Mouse (Mus musculus): ENCODE measurements around the gene Lamc2. TPM values are rescaled to one million over a fixed set of nuclear protein-coding genes. Genes with fewer than 3 reads are reported as not detected.

The Lamc2 gene
- polyA plus RNA-seq, 1 experiment, result 0.87 TPM

DNA sequence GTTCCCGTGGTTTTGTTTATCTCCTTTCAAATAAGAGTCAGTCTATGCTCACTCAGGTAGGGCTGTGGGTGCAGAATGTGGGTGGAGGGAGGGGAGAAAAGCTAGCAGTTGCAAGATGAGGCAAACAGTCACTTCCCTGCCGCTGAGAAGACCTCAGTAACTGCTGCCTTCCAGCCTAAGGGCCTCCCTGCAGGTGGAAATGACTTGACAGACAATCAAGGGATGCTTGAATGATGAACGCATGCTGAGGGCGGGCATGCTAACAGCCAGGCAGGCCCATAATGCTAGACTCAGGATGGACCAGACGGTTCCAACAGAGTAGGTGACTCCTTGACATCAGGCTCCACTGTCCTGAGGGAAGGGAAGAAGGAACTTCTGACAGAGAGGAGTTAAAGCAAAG is 29.4 kb upstream of the Lamc2 start:
- no peak for TF ChIP-seq GATA1 (IDR thresholded peaks at IDR 0.05; ENCODE audit: borderline replicate concordance, low read length)
- Histone ChIP-seq H3K4me1 (no peaks in the 10 kb centered on the region), H3K36me3 (replicated peaks; ENCODE audit: low read length) (peaks cover 14% of the 10 kb centered on the region), H3K9me3 (no peaks in the 10 kb centered on the region), H3K4me3 (replicated peaks) (no peak overlapping the region), H3K27me3 (replicated peaks) (peaks cover 3% of the 10 kb centered on the region)

GRCm38 (mm10) chr1:153210992-153211391 is 24.7 kb upstream of the Lamc2 start:
- H3K4me3 ChIP-seq (replicated peaks), result no peak overlapping the region
- no peaks in the 10 kb centered on the region for H3K4me1 ChIP-seq

GRCm38 (mm10) chr1:153210198-153210597 is 24.0 kb upstream of the Lamc2 start:
- Histone ChIP-seq H3K9me3 (peaks cover 7% of the 10 kb centered on the region), H3K36me3 (replicated peaks; ENCODE audit: low read length) (no peaks in the 10 kb centered on the region), H3K4me1 (no peaks in the 10 kb centered on the region), H3K4me3 (replicated peaks) (no peak overlapping the region), H3K27me3 (replicated peaks) (peaks cover 19% of the 10 kb centered on the region)
- no peak for TF ChIP-seq FLI1 (IDR thresholded peaks at IDR 0.05; ENCODE audit: low read length)
- no peak for TF ChIP-seq GATA1 (IDR thresholded peaks at IDR 0.05; ENCODE audit: borderline replicate concordance, low read length)

More at GRCm38 (mm10) chr1:153210992-153211391, 24.7 kb upstream of the Lamc2 start:
- peaks cover 16% of the 10 kb centered on the region for H3K27me3 ChIP-seq (replicated peaks)
- H3K9me3 ChIP-seq, result peaks cover 7% of the 10 kb centered on the region
- no peaks in the 10 kb centered on the region for H3K36me3 ChIP-seq (replicated peaks; ENCODE audit: low read length)
- no peak for TF ChIP-seq GATA1 (IDR thresholded peaks at IDR 0.05; ENCODE audit: borderline replicate concordance, low read length)
- TF ChIP-seq FLI1 (IDR thresholded peaks at IDR 0.05; ENCODE audit: low read length), result no peak

DNA sequence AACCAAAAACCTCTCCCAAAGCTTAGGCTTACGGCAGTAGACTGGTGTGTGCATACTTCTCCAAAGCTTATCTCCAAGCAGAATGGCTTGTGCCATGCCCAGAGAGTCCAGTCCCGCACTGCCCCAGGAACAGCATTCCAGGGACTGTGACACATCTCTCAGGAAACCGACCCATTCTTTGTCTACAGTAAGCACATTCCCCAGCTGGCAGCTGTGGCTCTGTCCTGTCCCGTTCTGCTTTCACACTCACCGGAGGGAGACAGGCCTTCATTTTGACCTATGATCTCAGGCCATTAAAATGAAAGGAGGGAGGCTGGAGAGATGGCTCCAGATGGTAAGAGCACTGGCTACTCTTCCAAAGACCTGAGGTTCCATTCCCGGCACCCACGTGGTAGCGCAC is 15.9 kb upstream of the Lamc2 start:
- H3K4me1 ChIP-seq, result peaks cover 11% of the 10 kb centered on the region
- TF ChIP-seq GATA1 (IDR thresholded peaks at IDR 0.05; ENCODE audit: borderline replicate concordance, low read length), result no peak
- no peak for TF ChIP-seq FLI1 (IDR thresholded peaks at IDR 0.05; ENCODE audit: low read length)
- H3K36me3 ChIP-seq (replicated peaks; ENCODE audit: low read length), result no peaks in the 10 kb centered on the region
- peaks cover 6% of the 10 kb centered on the region for H3K9me3 ChIP-seq
- H3K4me3 ChIP-seq (replicated peaks), result no peak overlapping the region
- H3K27me3 ChIP-seq (replicated peaks), result peaks cover 42% of the 10 kb centered on the region

- no peak for TF ChIP-seq GATA1 (IDR thresholded peaks at IDR 0.05; ENCODE audit: borderline replicate concordance, low read length)
- no peak for TF ChIP-seq FLI1 (IDR thresholded peaks at IDR 0.05; ENCODE audit: low read length)
- peaks cover 18% of the 10 kb centered on the region for H3K4me1 ChIP-seq
These were observed 15.2 kb upstream of the Lamc2 start for GRCm38 (mm10) chr1:153201448-153201847.

GRCm38 (mm10) chr1:153197316-153197850 is 11.1 kb upstream of the Lamc2 start:
- H3K4me3 ChIP-seq (replicated peaks), result no peak overlapping the region
- peaks cover 18% of the 10 kb centered on the region for H3K4me1 ChIP-seq
- no peaks in the 10 kb centered on the region for H3K9me3 ChIP-seq
- peaks cover 36% of the 10 kb centered on the region for H3K27me3 ChIP-seq (replicated peaks)
- no peak for TF ChIP-seq GATA1 (IDR thresholded peaks at IDR 0.05; ENCODE audit: borderline replicate concordance, low read length)
- TF ChIP-seq FLI1 (IDR thresholded peaks at IDR 0.05; ENCODE audit: low read length), result no peak
- H3K36me3 ChIP-seq (replicated peaks; ENCODE audit: low read length), result no peaks in the 10 kb centered on the region

More at GRCm38 (mm10) chr1:153201448-153201847, 15.2 kb upstream of the Lamc2 start:
- no peak overlapping the region for H3K4me3 ChIP-seq (replicated peaks)
- H3K36me3 ChIP-seq (replicated peaks; ENCODE audit: low read length), result no peaks in the 10 kb centered on the region
- H3K27me3 ChIP-seq (replicated peaks), result peaks cover 36% of the 10 kb centered on the region
- no peaks in the 10 kb centered on the region for H3K9me3 ChIP-seq

- Histone ChIP-seq H3K4me3 (replicated peaks) (no peak overlapping the region), H3K27me3 (replicated peaks) (peaks cover 26% of the 10 kb centered on the region), H3K4me1 (peaks cover 14% of the 10 kb centered on the region), H3K36me3 (replicated peaks; ENCODE audit: low read length) (no peaks in the 10 kb centered on the region), H3K9me3 (no peaks in the 10 kb centered on the region)
- TF ChIP-seq GATA1 (IDR thresholded peaks at IDR 0.05; ENCODE audit: borderline replicate concordance, low read length) (no peak), FLI1 (IDR thresholded peaks at IDR 0.05; ENCODE audit: low read length) (no peak)
These were observed 6.7 kb upstream of the Lamc2 start for GRCm38 (mm10) chr1:153192945-153193344.

- H3K27me3 ChIP-seq (replicated peaks), result peaks cover 28% of the 10 kb centered on the region
- no peak for TF ChIP-seq GATA1 (IDR thresholded peaks at IDR 0.05; ENCODE audit: borderline replicate concordance, low read length)
- no peak for TF ChIP-seq FLI1 (IDR thresholded peaks at IDR 0.05; ENCODE audit: low read length)
- peaks cover 9% of the 10 kb centered on the region for H3K4me1 ChIP-seq
- H3K9me3 ChIP-seq, result no peaks in the 10 kb centered on the region
- H3K4me3 ChIP-seq (replicated peaks), result no peak overlapping the region
- no peaks in the 10 kb centered on the region for H3K36me3 ChIP-seq (replicated peaks; ENCODE audit: low read length)
These were observed 6.1 kb upstream of the Lamc2 start for GRCm38 (mm10) chr1:153192379-153192778.

GRCm38 (mm10) chr1:153191943-153192329 is 5.7 kb upstream of the Lamc2 start:
- H3K4me1 ChIP-seq, result peaks cover 4% of the 10 kb centered on the region

GRCm38 (mm10) chr1:153191237-153191942 is 5.1 kb upstream of the Lamc2 start:
- Histone ChIP-seq H3K4me1 (no peaks in the 10 kb centered on the region), H3K4me3 (replicated peaks) (no peak overlapping the region), H3K36me3 (replicated peaks; ENCODE audit: low read length) (no peaks in the 10 kb centered on the region), H3K9me3 (no peaks in the 10 kb centered on the region), H3K27me3 (replicated peaks) (peaks cover 36% of the 10 kb centered on the region)
- no peak for TF ChIP-seq GATA1 (IDR thresholded peaks at IDR 0.05; ENCODE audit: borderline replicate concordance, low read length)
- no peak for TF ChIP-seq FLI1 (IDR thresholded peaks at IDR 0.05; ENCODE audit: low read length)

More at GRCm38 (mm10) chr1:153191943-153192329, 5.7 kb upstream of the Lamc2 start:
- H3K4me3 ChIP-seq (replicated peaks), result no peak overlapping the region
- peaks cover 30% of the 10 kb centered on the region for H3K27me3 ChIP-seq (replicated peaks)
- no peaks in the 10 kb centered on the region for H3K36me3 ChIP-seq (replicated peaks; ENCODE audit: low read length)
- H3K9me3 ChIP-seq, result no peaks in the 10 kb centered on the region
- TF ChIP-seq FLI1 (IDR thresholded peaks at IDR 0.05; ENCODE audit: low read length), result no peak
- no peak for TF ChIP-seq GATA1 (IDR thresholded peaks at IDR 0.05; ENCODE audit: borderline replicate concordance, low read length)

Measured in megakaryocyte, embryonic 14.5 days (primary cell).